Mouse (Mus musculus): ENCODE results near the gene Slc6a19.

DNA sequence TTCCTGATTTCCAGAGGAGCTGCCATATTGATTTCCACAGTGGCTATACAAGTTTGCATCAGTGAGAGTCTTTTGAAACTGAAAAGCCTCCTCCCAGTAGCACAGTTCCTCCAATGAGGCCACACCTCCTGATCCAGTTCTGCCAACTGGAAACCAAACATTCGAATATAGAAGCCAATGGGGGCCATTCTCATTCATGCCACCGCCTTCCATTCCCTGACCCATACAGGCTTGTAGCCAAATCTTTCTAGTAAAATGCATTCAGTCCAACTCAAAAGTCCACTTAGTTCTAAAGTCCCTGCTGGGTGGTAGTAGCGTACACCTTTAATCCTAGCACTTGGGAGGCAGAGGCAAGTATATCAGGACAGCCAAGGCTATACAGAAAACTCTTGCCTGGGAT, 51.4 kb downstream of the Slc6a19 start:
- TF ChIP-seq CTCF (IDR thresholded peaks at IDR 0.05; ENCODE audit: low read depth) (no peak), EP300 (IDR thresholded peaks at IDR 0.05; ENCODE audit: low read depth) (no peak)

Data from liver, embryonic 14.5 days (tissue).